Mouse (Mus musculus): ENCODE measurements around the gene Tcf12. TPM values are rescaled to one million over a fixed set of nuclear protein-coding genes. Genes with fewer than 3 reads are reported as not detected.

The Tcf12 gene
- total and polyA plus RNA-seq, 3 experiments = 41.4 to 42.3 (median 41.7) TPM

- H3K9me3 ChIP-seq (replicated peaks; ENCODE audit: low read length) = no peaks in the 10 kb centered on the region
- peaks cover 10% of the 10 kb centered on the region; the same call in 1 of the 2 replicates for H3K79me2 ChIP-seq (replicated peaks; ENCODE audit: control insufficient read depth, extremely low read depth, insufficient read depth, poor library complexity, severe bottlenecking)
- peak overlapping the region; percentile 62; the same call in 1 of the 2 replicates for H3K4me2 ChIP-seq (ENCODE audit: insufficient read depth, low read depth, poor library complexity, severe bottlenecking)
- peaks cover 11 to 68% of the 10 kb centered on the region in 2 experiments for H3K4me1 ChIP-seq (ENCODE audit: control insufficient read depth in 1 of 2, insufficient read depth in 2 of 2)
- no peaks in the 10 kb centered on the region for H3K27me3 ChIP-seq (replicated peaks)
- 0 out of 2 replicates have a peak, but pooled peaks have one; percentile 38 for TF ChIP-seq MYC (IDR thresholded peaks at IDR 0.05; ENCODE audit: low read depth, low read length)
- peak; percentile 90 for TF ChIP-seq IRF4 (IDR thresholded peaks at IDR 0.05; ENCODE audit: low read depth, low read length)
- TF ChIP-seq SIN3A (IDR thresholded peaks at IDR 0.05; ENCODE audit: low read length) = no peak
- peak; percentile 58 for TF ChIP-seq USF1 (IDR thresholded peaks at IDR 0.05; ENCODE audit: low read depth, low read length)
- TF ChIP-seq BHLHE40 (IDR thresholded peaks at IDR 0.05; ENCODE audit: low read depth, low read length) = peak; percentile 85
- TF ChIP-seq USF2 (conservative IDR thresholded peaks at IDR 0.05; ENCODE audit: low read depth, low read length) = peak; percentile 33
- TF ChIP-seq EP300 (IDR thresholded peaks at IDR 0.05; ENCODE audit: low read length) = peak; percentile 86
- no peak for TF ChIP-seq TBP (conservative IDR thresholded peaks at IDR 0.05; ENCODE audit: low read depth, low read length)
- no peak for TF ChIP-seq POLR2AphosphoS2 (IDR thresholded peaks at IDR 0.05; ENCODE audit: low read depth, low read length)
- TF ChIP-seq SMC3 (IDR thresholded peaks at IDR 0.05; ENCODE audit: low read depth, low read length) = no peak
- in situ Hi-C loops (cut with MboI; ENCODE audit: low pct_ligation_motif_present, low pct_unique_long_range_greater_than_20kb, low sequenced_read_pairs) = no loop called here
- no peak overlapping the region for H3K4me3 ChIP-seq (replicated peaks in 1 of 3; ENCODE audit: low read depth in 2 of 3, low read length in 2 of 3, poor library complexity in 1 of 3)
- peaks cover 0 to 11% of the 10 kb centered on the region in 2 experiments for H3K36me3 ChIP-seq (replicated peaks in 1 of 2; ENCODE audit: control insufficient read depth in 1 of 2, insufficient read depth in 1 of 2, low read length in 1 of 2)
- H3K27ac ChIP-seq (ENCODE audit: insufficient read depth, low read depth) = no peak overlapping the region
- dilution Hi-C loops (cut with MboI; ENCODE audit: extremely low pct_ligation_motif_present, extremely low pct_unique_long_range_greater_than_20kb, low sequenced_read_pairs) = no loop called here
- DNase-seq (ENCODE audit: extremely low read depth) = peak; percentile 44
- H3K9ac ChIP-seq (ENCODE audit: insufficient read depth, low read depth) = no peak overlapping the region; the same call in 1 of the 2 replicates
Observed at GRCm38 (mm10) chr9:71952621-71953076, 159.0 kb downstream of the Tcf12 start.

GRCm38 (mm10) chr9:71951926-71952325 lies 159.7 kb downstream of the Tcf12 start:
- DNase-seq (ENCODE audit: extremely low read depth) = no peak
- Histone ChIP-seq H3K4me2 (ENCODE audit: insufficient read depth, low read depth, poor library complexity, severe bottlenecking) (peak overlapping the region; percentile 95; the same call in 1 of the 2 replicates), H3K27ac (ENCODE audit: insufficient read depth, low read depth) (no peak overlapping the region), H3K9ac (ENCODE audit: insufficient read depth, low read depth) (peak overlapping the region; percentile 63; the same call in 1 of the 2 replicates), H3K4me3 (replicated peaks in 1 of 3; ENCODE audit: low read depth in 2 of 3, low read length in 2 of 3, poor library complexity in 1 of 3) (no peak overlapping the region), H3K9me3 (replicated peaks; ENCODE audit: low read length) (no peaks in the 10 kb centered on the region), H3K4me1 (ENCODE audit: control insufficient read depth in 1 of 2, insufficient read depth in 2 of 2) (peaks cover 10 to 62% of the 10 kb centered on the region in 2 experiments), H3K36me3 (replicated peaks in 1 of 2; ENCODE audit: control insufficient read depth in 1 of 2, insufficient read depth in 1 of 2, low read length in 1 of 2) (peaks cover 0 to 14% of the 10 kb centered on the region in 2 experiments), H3K27me3 (replicated peaks) (no peaks in the 10 kb centered on the region), H3K79me2 (replicated peaks; ENCODE audit: control insufficient read depth, extremely low read depth, insufficient read depth, poor library complexity, severe bottlenecking) (peaks cover 10% of the 10 kb centered on the region; the same call in 1 of the 2 replicates)
- in situ Hi-C loops (cut with MboI; ENCODE audit: low pct_ligation_motif_present, low pct_unique_long_range_greater_than_20kb, low sequenced_read_pairs) = no loop called here
- TF ChIP-seq TCF12 (IDR thresholded peaks at IDR 0.05; ENCODE audit: low read depth, low read length) = no peak
- no peak for TF ChIP-seq CHD2 (IDR thresholded peaks at IDR 0.05; ENCODE audit: low read length)
- TF ChIP-seq NELFE (IDR thresholded peaks at IDR 0.05; ENCODE audit: low read depth, low read length) = no peak
- no peak for TF ChIP-seq MAX (IDR thresholded peaks at IDR 0.05; ENCODE audit: low read length)
- TF ChIP-seq MEF2A (IDR thresholded peaks at IDR 0.05; ENCODE audit: borderline replicate concordance, low read depth, low read length) = no peak
- TF ChIP-seq RCOR1 (conservative IDR thresholded peaks at IDR 0.05; ENCODE audit: low read depth, low read length) = no peak
- no peak for TF ChIP-seq ZC3H11A (IDR thresholded peaks at IDR 0.05; ENCODE audit: low read depth, low read length)
- no peak for TF ChIP-seq MXI1 (IDR thresholded peaks at IDR 0.05; ENCODE audit: low read depth, low read length)
- no peak for TF ChIP-seq RAD21 (IDR thresholded peaks at IDR 0.05; ENCODE audit: low read depth, low read length)
- no peak for TF ChIP-seq EP300 (IDR thresholded peaks at IDR 0.05; ENCODE audit: low read length)
- TF ChIP-seq E2F4 (IDR thresholded peaks at IDR 0.05; ENCODE audit: insufficient replicate concordance, low read depth, low read length) = no peak
- no peak for TF ChIP-seq SIN3A (IDR thresholded peaks at IDR 0.05; ENCODE audit: low read length)
- TF ChIP-seq JUN (IDR thresholded peaks at IDR 0.05; ENCODE audit: insufficient read depth, low read depth, low read length) = no peak
- TF ChIP-seq MAZ (IDR thresholded peaks at IDR 0.05; ENCODE audit: low read depth, low read length) = no peak
- no peak for TF ChIP-seq GABPA (IDR thresholded peaks at IDR 0.05; ENCODE audit: insufficient replicate concordance, low read depth, low read length)
- dilution Hi-C loops (cut with MboI; ENCODE audit: extremely low pct_ligation_motif_present, extremely low pct_unique_long_range_greater_than_20kb, low sequenced_read_pairs) = no loop called here

Data from CH12.LX (cell line).